Mouse (Mus musculus): Measurements from ENCODE around the gene Chd1l. TPM values are rescaled to one million over a fixed set of nuclear protein-coding genes. Genes with fewer than 3 reads are reported as not detected.

Gene Chd1l
- 20.3 and 21.5 TPM in 2 replicates for polyA plus RNA-seq (2014; fragmentation: Nextera tagmentation; extraction: Ambion mirVana)

GRCm38 (mm10) chr3:97609845-97610410 is at the start of gene Chd1l:
Chd1l (minus strand) TSS chr3:97610203.
- Histone ChIP-seq H3K4me3 (ENCODE audit: low read depth, low read length) (peak within 1 kb of the TSS; percentile 82), H3K4me2 (ENCODE audit: low read depth, low read length) (peak within 1 kb of the TSS; percentile 76), H3K27me3 (ENCODE audit: control insufficient read depth, insufficient read depth, low read length) (no peaks in the 10 kb centered on the region), H3K9ac (replicated peaks; ENCODE audit: low read length) (peak within 1 kb of the TSS; percentile 98), H3K4me1 (ENCODE audit: control insufficient read depth, insufficient read depth, low read length) (no peaks in the 10 kb centered on the region), H3K27ac (replicated peaks; ENCODE audit: low read depth, low read length) (peak within 1 kb of the TSS; percentile 78), H3K9me3 (replicated peaks; ENCODE audit: control insufficient read depth, low read length) (no peaks in the 10 kb centered on the region), H3K36me3 (replicated peaks; ENCODE audit: control insufficient read depth, insufficient read depth, low read depth, low read length) (no peaks in the 10 kb centered on the region)
- peak; percentile 95 for DNase-seq (ENCODE audit: low spot score)
- WGBS: under 1% methylated on average over 54 of the region's 56 CpGs
- ATAC-seq (replicated peaks; ENCODE audit: insufficient number of reproducible peaks, low FRiP score, low TSS enrichment, low read depth): peak; percentile 81

GRCm38 (mm10) chr3:97659746-97660145 is 49.7 kb upstream of the Chd1l start:
- 93% methylated on average over 7 of the region's 7 CpGs for WGBS
- no peaks in the 10 kb centered on the region for H3K9me3 ChIP-seq (replicated peaks; ENCODE audit: control insufficient read depth, low read length)
- no peak overlapping the region for H3K4me3 ChIP-seq (ENCODE audit: low read depth, low read length)
- DNase-seq (ENCODE audit: low spot score) (no peak), ATAC-seq (replicated peaks; ENCODE audit: insufficient number of reproducible peaks, low FRiP score, low TSS enrichment, low read depth) (no peak)
- H3K36me3 ChIP-seq (replicated peaks; ENCODE audit: control insufficient read depth, insufficient read depth, low read depth, low read length): no peaks in the 10 kb centered on the region; the same call in 1 of the 2 replicates
- no peaks in the 10 kb centered on the region for H3K27me3 ChIP-seq (ENCODE audit: control insufficient read depth, insufficient read depth, low read length)
- H3K4me2 ChIP-seq (ENCODE audit: low read depth, low read length): no peak overlapping the region
- no peak overlapping the region for H3K27ac ChIP-seq (replicated peaks; ENCODE audit: low read depth, low read length)
- no peak overlapping the region for H3K9ac ChIP-seq (replicated peaks; ENCODE audit: low read length)
- H3K4me1 ChIP-seq (ENCODE audit: control insufficient read depth, insufficient read depth, low read length): no peaks in the 10 kb centered on the region; the same call in 1 of the 2 replicates

GRCm38 (mm10) chr3:97658426-97659193 is 48.6 kb upstream of the Chd1l start:
- no peaks in the 10 kb centered on the region; the same call in 1 of the 2 replicates for H3K4me1 ChIP-seq (ENCODE audit: control insufficient read depth, insufficient read depth, low read length)
- no peaks in the 10 kb centered on the region for H3K27me3 ChIP-seq (ENCODE audit: control insufficient read depth, insufficient read depth, low read length)
- H3K9me3 ChIP-seq (replicated peaks; ENCODE audit: control insufficient read depth, low read length): no peaks in the 10 kb centered on the region
- DNase-seq (ENCODE audit: low spot score): no peak
- peak overlapping the region; percentile 56 for H3K4me2 ChIP-seq (ENCODE audit: low read depth, low read length)
- H3K27ac ChIP-seq (replicated peaks; ENCODE audit: low read depth, low read length): no peak overlapping the region
- H3K36me3 ChIP-seq (replicated peaks; ENCODE audit: control insufficient read depth, insufficient read depth, low read depth, low read length): no peaks in the 10 kb centered on the region
- peak; percentile 61 for ATAC-seq (replicated peaks; ENCODE audit: insufficient number of reproducible peaks, low FRiP score, low TSS enrichment, low read depth)
- H3K4me3 ChIP-seq (ENCODE audit: low read depth, low read length): peak overlapping the region; percentile 82
- peak overlapping the region; percentile 65 for H3K9ac ChIP-seq (replicated peaks; ENCODE audit: low read length)
- WGBS: under 1% methylated on average over 46 of the region's 50 CpGs

GRCm38 (mm10) chr3:97657655-97658411 is 47.8 kb upstream of the Chd1l start, which contains the start of gene Prkab2:
Prkab2 (plus strand) TSS chr3:97658193.
- Histone ChIP-seq H3K36me3 (replicated peaks; ENCODE audit: control insufficient read depth, insufficient read depth, low read depth, low read length) (no peaks in the 10 kb centered on the region), H3K27ac (replicated peaks; ENCODE audit: low read depth, low read length) (no peak within 1 kb of the TSS), H3K9me3 (replicated peaks; ENCODE audit: control insufficient read depth, low read length) (no peaks in the 10 kb centered on the region), H3K27me3 (ENCODE audit: control insufficient read depth, insufficient read depth, low read length) (no peaks in the 10 kb centered on the region), H3K4me3 (ENCODE audit: low read depth, low read length) (peak within 1 kb of the TSS; percentile 82), H3K4me1 (ENCODE audit: control insufficient read depth, insufficient read depth, low read length) (no peaks in the 10 kb centered on the region; the same call in 1 of the 2 replicates), H3K4me2 (ENCODE audit: low read depth, low read length) (peak within 1 kb of the TSS; percentile 58), H3K9ac (replicated peaks; ENCODE audit: low read length) (peak within 1 kb of the TSS; percentile 65)
- ATAC-seq (replicated peaks; ENCODE audit: insufficient number of reproducible peaks, low FRiP score, low TSS enrichment, low read depth) (peak; percentile 94), DNase-seq (ENCODE audit: low spot score) (peak; percentile 99)
- 3% methylated on average over 45 of the region's 51 CpGs for WGBS

GRCm38 (mm10) chr3:97654901-97655300 is 44.9 kb upstream of the Chd1l start:
- H3K4me1 ChIP-seq (ENCODE audit: control insufficient read depth, insufficient read depth, low read length): no peaks in the 10 kb centered on the region; the same call in 1 of the 2 replicates
- no peaks in the 10 kb centered on the region for H3K27me3 ChIP-seq (ENCODE audit: control insufficient read depth, insufficient read depth, low read length)
- no peak overlapping the region for H3K27ac ChIP-seq (replicated peaks; ENCODE audit: low read depth, low read length)
- WGBS: 80% methylated on average over 8 of the region's 8 CpGs
- no peaks in the 10 kb centered on the region for H3K9me3 ChIP-seq (replicated peaks; ENCODE audit: control insufficient read depth, low read length)
- DNase-seq (ENCODE audit: low spot score) (no peak), ATAC-seq (replicated peaks; ENCODE audit: insufficient number of reproducible peaks, low FRiP score, low TSS enrichment, low read depth) (no peak)
- H3K4me2 ChIP-seq (ENCODE audit: low read depth, low read length): no peak overlapping the region
- H3K36me3 ChIP-seq (replicated peaks; ENCODE audit: control insufficient read depth, insufficient read depth, low read depth, low read length): no peaks in the 10 kb centered on the region
- H3K4me3 ChIP-seq (ENCODE audit: low read depth, low read length): no peak overlapping the region
- no peak overlapping the region for H3K9ac ChIP-seq (replicated peaks; ENCODE audit: low read length)

- no peak for ATAC-seq (replicated peaks; ENCODE audit: insufficient number of reproducible peaks, low FRiP score, low TSS enrichment, low read depth)
- Histone ChIP-seq H3K27ac (replicated peaks; ENCODE audit: low read depth, low read length) (no peak overlapping the region), H3K36me3 (replicated peaks; ENCODE audit: control insufficient read depth, insufficient read depth, low read depth, low read length) (no peaks in the 10 kb centered on the region), H3K4me2 (ENCODE audit: low read depth, low read length) (no peak overlapping the region), H3K9me3 (replicated peaks; ENCODE audit: control insufficient read depth, low read length) (no peaks in the 10 kb centered on the region), H3K27me3 (ENCODE audit: control insufficient read depth, insufficient read depth, low read length) (no peaks in the 10 kb centered on the region), H3K4me1 (ENCODE audit: control insufficient read depth, insufficient read depth, low read length) (no peaks in the 10 kb centered on the region; the same call in 1 of the 2 replicates), H3K4me3 (ENCODE audit: low read depth, low read length) (no peak overlapping the region), H3K9ac (replicated peaks; ENCODE audit: low read length) (no peak overlapping the region)
- DNase-seq (ENCODE audit: low spot score): no peak
- WGBS: 92% methylated on average over 5 of the region's 5 CpGs
These were observed 43.8 kb upstream of the Chd1l start for GRCm38 (mm10) chr3:97653781-97654180.

GRCm38 (mm10) chr3:97651604-97652003 is 41.6 kb upstream of the Chd1l start:
- no peak overlapping the region for H3K4me2 ChIP-seq (ENCODE audit: low read depth, low read length)
- no peaks in the 10 kb centered on the region for H3K4me1 ChIP-seq (ENCODE audit: control insufficient read depth, insufficient read depth, low read length)
- H3K4me3 ChIP-seq (ENCODE audit: low read depth, low read length): no peak overlapping the region
- WGBS: 88% methylated on average over 10 of the region's 10 CpGs
- H3K36me3 ChIP-seq (replicated peaks; ENCODE audit: control insufficient read depth, insufficient read depth, low read depth, low read length): no peaks in the 10 kb centered on the region
- no peaks in the 10 kb centered on the region for H3K27me3 ChIP-seq (ENCODE audit: control insufficient read depth, insufficient read depth, low read length)
- no peaks in the 10 kb centered on the region for H3K9me3 ChIP-seq (replicated peaks; ENCODE audit: control insufficient read depth, low read length)
- ATAC-seq (replicated peaks; ENCODE audit: insufficient number of reproducible peaks, low FRiP score, low TSS enrichment, low read depth) (no peak), DNase-seq (ENCODE audit: low spot score) (no peak)
- no peak overlapping the region for H3K9ac ChIP-seq (replicated peaks; ENCODE audit: low read length)
- H3K27ac ChIP-seq (replicated peaks; ENCODE audit: low read depth, low read length): no peak overlapping the region
